Mouse (Mus musculus) megakaryocyte, embryonic 14.5 days (primary cell): ENCODE data around the gene Man2b2.

Experiments used
- FLI1 ChIP-seq: IDR thresholded peaks from 2 replicates; pipeline ENCODE4 v1.6.1; 2012; ENCODE audit warnings: low read length, inconsistent platforms, mixed read lengths
- GATA1 ChIP-seq: IDR thresholded peaks from 3 replicates; pipeline ENCODE4 v1.6.1; 2012; ENCODE audit warnings: mixed read lengths, low read length, inconsistent platforms, borderline replicate concordance

GRCm38 (mm10) chr5:36829098-36829497 lies 1.4 kb downstream of the Man2b2 start:
- TF ChIP-seq GATA1 (no peak), FLI1 (no peak)
